Mouse (Mus musculus) G1E (cell line): ENCODE results near the gene Emc9. TPM values are rescaled to one million over a fixed set of nuclear protein-coding genes. Genes with fewer than 3 reads are reported as not detected.
A peak's percentile ranks its signal among the peaks of the same experiment; 100 is the strongest.

Source experiments
- ATAC-seq: 2 replicates; pipeline ENCODE4 v1.8.0; 2016; ENCODE audit warnings: mild to moderate bottlenecking; ENCODE audit not compliant: insufficient number of reproducible peaks, poor library complexity, low FRiP score, severe bottlenecking; ENCODE audit errors: extremely low read depth
- DNase-seq: peaks from one replicate; pipeline ENCODE4 v3.0.0; 2012; ENCODE audit warnings: low spot score
- H3K27me3 ChIP-seq: 2 replicates; pipeline ENCODE4 v1.6.1; 2012; ENCODE audit warnings: mild to moderate bottlenecking, low read length, inconsistent platforms; ENCODE audit not compliant: insufficient read depth
- H3K36me3 ChIP-seq: replicated peaks from 2 replicates; pipeline ENCODE3; 2012; ENCODE audit warnings: mild to moderate bottlenecking, inconsistent platforms
- H3K4me1 ChIP-seq: 2 replicates; pipeline ENCODE4 v1.6.1; 2012; ENCODE audit warnings: low read depth, low read length, inconsistent platforms, mixed read lengths; ENCODE audit not compliant: insufficient read depth
- H3K4me3 ChIP-seq: 2 replicates; pipeline ENCODE4 v1.5.1; 2012; ENCODE audit warnings: low read depth, mild to moderate bottlenecking, inconsistent platforms, low read length, moderate library complexity, mixed read lengths
- H3K9me3 ChIP-seq: replicated peaks from 2 replicates; pipeline ENCODE4 v1.6.1; 2012; ENCODE audit warnings: inconsistent platforms
- CTCF ChIP-seq: IDR thresholded peaks from 2 replicates; pipeline ENCODE4 v1.5.1; 2012; ENCODE audit warnings: low read depth, low read length, inconsistent platforms, mixed read lengths
- GATA1 ChIP-seq: IDR thresholded peaks from 2 replicates; pipeline ENCODE4 v1.6.1; 2012; ENCODE audit warnings: borderline replicate concordance, low read length, inconsistent platforms, mixed read lengths
- GATA2 ChIP-seq: IDR thresholded peaks from 2 replicates; pipeline ENCODE4 v1.6.1; 2012; ENCODE audit warnings: low read depth, low read length, inconsistent platforms, borderline replicate concordance
- POLR2AphosphoS5 ChIP-seq: IDR thresholded peaks from 2 replicates; pipeline ENCODE4 v1.6.1; 2012; ENCODE audit warnings: low read depth, low read length, inconsistent platforms; ENCODE audit not compliant: insufficient replicate concordance
- TAL1 ChIP-seq: conservative IDR thresholded peaks from 2 replicates; pipeline ENCODE4 v1.6.1; 2012; ENCODE audit warnings: low read depth, low read length, inconsistent platforms, mixed read lengths
- polyA plus RNA-seq: library from polyadenylated mRNA; stranded (reverse); fragments of >175 nt; gene quantifications from 2 replicates; pipeline ENCODE4 v1.2.3, GENCODE M21; 2012
- total RNA-seq, 2 experiments: library from RNA; stranded (forward) in 1 of 2; stranded (reverse) in 1 of 2; fragments of 200-1000 nt in 1 of 2; fragments of >200 nt in 1 of 2; fragmentation: Nextera tagmentation in 1 of 2; gene quantifications; 2 replicates each; pipeline ENCODE4 v1.2.3; 2014 to 2017

Emc9 gene
- total and polyA plus RNA-seq, 3 experiments, result 16.7 to 23.6 (median 20.2) TPM

GRCm38 (mm10) chr14:55603633-55604576, 18.8 kb upstream of the Emc9 start:
- no peak for TF ChIP-seq GATA1
- peak; percentile 84 for TF ChIP-seq CTCF
- peak; percentile 95 for TF ChIP-seq GATA2
- peak overlapping the region; percentile 71 for H3K4me3 ChIP-seq
- H3K36me3 ChIP-seq, result peaks cover 87% of the 10 kb centered on the region
- peaks cover 77% of the 10 kb centered on the region for H3K4me1 ChIP-seq
- peak; percentile 90 for ATAC-seq
- no peaks in the 10 kb centered on the region for H3K27me3 ChIP-seq
- DNase-seq, result peak; percentile 74
- H3K9me3 ChIP-seq, result no peaks in the 10 kb centered on the region

GRCm38 (mm10) chr14:55603271-55603632, 18.1 kb upstream of the Emc9 start, which contains the start of gene Irf9:
Gene Irf9, plus strand, starts transcription at chr14:55603571.
- TF ChIP-seq GATA2, result no peak
- TF ChIP-seq CTCF, result no peak
- TF ChIP-seq TAL1, result no peak
- TF ChIP-seq GATA1, result no peak
- TF ChIP-seq POLR2AphosphoS5, result no peak
- Histone ChIP-seq H3K4me1 (peaks cover 71% of the 10 kb centered on the region), H3K9me3 (no peaks in the 10 kb centered on the region), H3K36me3 (peaks cover 87% of the 10 kb centered on the region), H3K4me3 (peak within 1 kb of the TSS; percentile 71), H3K27me3 (no peaks in the 10 kb centered on the region)
- DNase-seq (no peak), ATAC-seq (no peak)

- Histone ChIP-seq H3K4me1 (peaks cover 44% of the 10 kb centered on the region), H3K4me3 (no peak overlapping the region), H3K27me3 (no peaks in the 10 kb centered on the region), H3K36me3 (peaks cover 96% of the 10 kb centered on the region), H3K9me3 (no peaks in the 10 kb centered on the region)
- DNase-seq, result no peak
- no peak for ATAC-seq
- no peak for TF ChIP-seq GATA1
- TF ChIP-seq GATA2, result no peak
- no peak for TF ChIP-seq POLR2AphosphoS5
Observed at GRCm38 (mm10) chr14:55598521-55599390, 13.7 kb upstream of the Emc9 start.

- ATAC-seq (no peak), DNase-seq (no peak)
- TF ChIP-seq POLR2AphosphoS5, result no peak
- TF ChIP-seq GATA1, result no peak
- no peak for TF ChIP-seq CTCF
- no peak for TF ChIP-seq GATA2
- no peak for TF ChIP-seq TAL1
- Histone ChIP-seq H3K4me1 (peaks cover 38% of the 10 kb centered on the region), H3K27me3 (no peaks in the 10 kb centered on the region), H3K4me3 (no peak overlapping the region), H3K36me3 (peaks cover 77% of the 10 kb centered on the region), H3K9me3 (no peaks in the 10 kb centered on the region)
Observed at GRCm38 (mm10) chr14:55596036-55596690, 11.1 kb upstream of the Emc9 start.

GRCm38 (mm10) chr14:55592226-55592625, 7.1 kb upstream of the Emc9 start:
- TF ChIP-seq CTCF (no peak), GATA1 (no peak), TAL1 (no peak), GATA2 (no peak), POLR2AphosphoS5 (no peak)
- no peaks in the 10 kb centered on the region for H3K27me3 ChIP-seq
- DNase-seq, result no peak
- H3K36me3 ChIP-seq, result peaks cover 68% of the 10 kb centered on the region
- peak overlapping the region; percentile 96 for H3K4me3 ChIP-seq
- H3K9me3 ChIP-seq, result no peaks in the 10 kb centered on the region
- ATAC-seq, result no peak
- H3K4me1 ChIP-seq, result peaks cover 58% of the 10 kb centered on the region
